Mouse (Mus musculus) heart, adult 2 months (tissue): ENCODE measurements at regions not wholly inside any gene's neighbourhood (a gene's known extent, or its start where the extent isn't known, plus 50 kb on each side); places are given as distances from the start of the nearest gene placed in this dataset.

Experiments used
- CTCF ChIP-seq: fragments of 200-600 bp; IDR thresholded peaks from 2 replicates; pipeline ENCODE4 v1.8.1; 2022; ENCODE audit warnings: antibody characterized with exemption, mild to moderate bottlenecking, moderate library complexity
- POLR2A ChIP-seq: fragments of 200-500 bp; IDR thresholded peaks from 2 replicates; pipeline ENCODE4 v1.6.1; 2011; ENCODE audit warnings: mild to moderate bottlenecking, low read depth, low read length, control low read depth; ENCODE audit not compliant: insufficient read depth

- TF ChIP-seq CTCF (no peak), POLR2A (no peak)
These were observed 104.3 kb upstream of the Cpm start for GRCm38 (mm10) chr10:117524926-117525565.
